Mouse (Mus musculus) liver, embryonic 14.5 days (tissue): ENCODE results near the gene Brd3. TPM values are rescaled to one million over a fixed set of nuclear protein-coding genes. Genes with fewer than 3 reads are reported as not detected.
A peak's percentile ranks its signal among the peaks of the same experiment; 100 is the strongest.

ENCODE experiments used
- ATAC-seq: fragments of 200-750 bp; cut with Nextera tagmentation; 2 replicates; pipeline ENCODE4 v1.8.0; 2017; ENCODE audit warnings: moderate number of reproducible peaks, mild to moderate bottlenecking, moderate library complexity; ENCODE audit not compliant: insufficient read depth
- DNase-seq, 3 experiments: peaks; one replicate each; pipeline ENCODE4 v3.0.0-alpha.2; 2012 to 2013; ENCODE audit warnings: low read depth in 3 of 3, low spot score in 3 of 3
- H3K27ac ChIP-seq: fragments of 300-500 bp; sonication (generic); 2 replicates; pipeline ENCODE4 v1.5.1; 2014; ENCODE audit warnings: moderate library complexity, mild to moderate bottlenecking, control low read depth, inconsistent platforms
- H3K27me3 ChIP-seq: fragments of 300-500 bp; sonication (generic); 2 replicates; pipeline ENCODE4 v1.6.1; 2014; ENCODE audit warnings: mild to moderate bottlenecking, low read length, moderate library complexity; ENCODE audit not compliant: control insufficient read depth, insufficient read depth
- H3K36me3 ChIP-seq: fragments of 300-500 bp; sonication (generic); replicated peaks from 2 replicates; pipeline ENCODE4 v1.6.1; 2014; ENCODE audit warnings: low read depth; ENCODE audit not compliant: control insufficient read depth, insufficient read depth
- H3K4me1 ChIP-seq, 2 experiments: fragments of 200-500 bp in 1 of 2; fragments of 300-500 bp in 1 of 2; sonication (generic) in 1 of 2; replicated peaks; 2 replicates each; pipeline ENCODE4 v1.6.1; 2012 to 2014; ENCODE audit warnings: antibody characterized with exemption in 1 of 2, inconsistent platforms in 1 of 2, low read length in 1 of 2; ENCODE audit not compliant: control insufficient read depth in 2 of 2, insufficient read depth in 2 of 2
- H3K4me2 ChIP-seq: fragments of 300-500 bp; sonication (generic); 2 replicates; pipeline ENCODE4 v1.6.1; 2014; ENCODE audit warnings: low read depth, mild to moderate bottlenecking, control low read depth, moderate library complexity
- H3K4me3 ChIP-seq, 2 experiments: fragments of 200-500 bp in 1 of 2; fragments of 300-500 bp in 1 of 2; sonication (generic) in 1 of 2; 2 replicates each; pipeline ENCODE4 v1.5.1; 2012 to 2014; ENCODE audit warnings: low read depth in 2 of 2, low read length in 2 of 2, mild to moderate bottlenecking in 2 of 2, control low read depth in 1 of 2, inconsistent platforms in 1 of 2, moderate library complexity in 1 of 2; ENCODE audit not compliant: insufficient read depth in 1 of 2
- H3K9ac ChIP-seq: fragments of 300-500 bp; sonication (generic); replicated peaks from 2 replicates; pipeline ENCODE4 v1.6.1; 2014; ENCODE audit warnings: mild to moderate bottlenecking, control low read depth, moderate library complexity
- H3K9me3 ChIP-seq: fragments of 300-500 bp; sonication (generic); 2 replicates; pipeline ENCODE4 v1.6.1; 2016; ENCODE audit warnings: low read length, mixed read lengths; ENCODE audit not compliant: control insufficient read depth
- CTCF ChIP-seq: IDR thresholded peaks from 2 replicates; pipeline ENCODE4 v1.5.1; 2016; ENCODE audit warnings: antibody characterized with exemption, low read depth, control low read depth
- EP300 ChIP-seq: IDR thresholded peaks from 2 replicates; pipeline ENCODE4 v1.6.1; 2016; ENCODE audit warnings: antibody characterized with exemption, low read depth
- WGBS: fragments of 180-500 bp; shearing (Covaris S2); extraction: QIAGEN DNeasy Blood & Tissue Kit; methylation state at CpG from one replicate; pipeline ENCODE4 v1.1.7; 2014; ENCODE audit not compliant: insufficient replicate concordance; 5-methylcytosine and 5-hydroxymethylcytosine counted together
- polyA plus RNA-seq, 2 experiments: library from polyadenylated mRNA; depleted of rRNA in 1 of 2; stranded (reverse) in 1 of 2; unstranded in 1 of 2; fragments of >200 nt; fragmentation: Nextera tagmentation in 1 of 2; extraction: Ambion mirVana in 1 of 2; gene quantifications; 2 replicates each; pipeline versions ENCODE4 v1.2.1 to v1.2.3; 2012 to 2014

The Brd3 gene
- polyA plus RNA-seq, 2 experiments: 9.5 to 24.4 TPM

- H3K27ac ChIP-seq: no peak overlapping the region
- H3K9ac ChIP-seq: no peak overlapping the region
- H3K4me1 ChIP-seq: peaks cover 0 to 11% of the 10 kb centered on the region in 2 experiments; a peak in 2 of 4 replicates
- H3K36me3 ChIP-seq: no peaks in the 10 kb centered on the region
- H3K4me2 ChIP-seq: no peak overlapping the region
- DNase-seq: no peak
- no peak for TF ChIP-seq CTCF
- TF ChIP-seq EP300: no peak
- H3K4me3 ChIP-seq: no peak overlapping the region
- H3K9me3 ChIP-seq: no peaks in the 10 kb centered on the region
- ATAC-seq: no peak
- H3K27me3 ChIP-seq: no peaks in the 10 kb centered on the region
- 42% methylated on average over 4 of the region's 4 CpGs for WGBS
Measured at GRCm38 (mm10) chr2:27486725-27487124, 20.7 kb downstream of the Brd3 start.

GRCm38 (mm10) chr2:27482265-27482861 is 25.1 kb downstream of the Brd3 start:
- no peaks in the 10 kb centered on the region for H3K27me3 ChIP-seq
- ATAC-seq (no peak), DNase-seq (no peak)
- H3K9me3 ChIP-seq: no peaks in the 10 kb centered on the region
- no peak overlapping the region for H3K27ac ChIP-seq
- no peak overlapping the region for H3K4me3 ChIP-seq
- H3K9ac ChIP-seq: no peak overlapping the region
- no peaks in the 10 kb centered on the region for H3K36me3 ChIP-seq
- WGBS: 36% methylated on average over 7 of the region's 7 CpGs
- TF ChIP-seq EP300: no peak
- no peak for TF ChIP-seq CTCF
- peaks cover 0 to 4% of the 10 kb centered on the region in 2 experiments; a peak in 1 of 4 replicates for H3K4me1 ChIP-seq
- H3K4me2 ChIP-seq: no peak overlapping the region

- ATAC-seq (no peak), DNase-seq (no peak)
- H3K27ac ChIP-seq: no peak overlapping the region
- no peak overlapping the region for H3K4me2 ChIP-seq
- no peak overlapping the region for H3K4me3 ChIP-seq
- TF ChIP-seq CTCF (peak; percentile 41), EP300 (no peak)
- no peak overlapping the region for H3K9ac ChIP-seq
- no peaks in the 10 kb centered on the region for H3K9me3 ChIP-seq
- no peaks in the 10 kb centered on the region for H3K27me3 ChIP-seq
- 58% methylated on average over 4 of the region's 4 CpGs for WGBS
- peaks cover 0 to 10% of the 10 kb centered on the region in 2 experiments; a peak in 3 of 4 replicates for H3K4me1 ChIP-seq
- H3K36me3 ChIP-seq: no peaks in the 10 kb centered on the region
Measured at GRCm38 (mm10) chr2:27480367-27480766, 27.1 kb downstream of the Brd3 start.

GRCm38 (mm10) chr2:27479821-27480220 is 27.6 kb downstream of the Brd3 start:
- TF ChIP-seq CTCF (no peak), EP300 (no peak)
- H3K4me3 ChIP-seq: no peak overlapping the region
- WGBS: 43% methylated on average over 4 of the region's 4 CpGs
- no peak overlapping the region for H3K4me2 ChIP-seq
- no peak overlapping the region for H3K27ac ChIP-seq
- no peaks in the 10 kb centered on the region for H3K27me3 ChIP-seq
- DNase-seq (no peak), ATAC-seq (no peak)
- H3K9ac ChIP-seq: no peak overlapping the region
- no peaks in the 10 kb centered on the region for H3K36me3 ChIP-seq
- H3K4me1 ChIP-seq: peaks cover 0 to 10% of the 10 kb centered on the region in 2 experiments; a peak in 3 of 4 replicates
- no peaks in the 10 kb centered on the region for H3K9me3 ChIP-seq

- DNase-seq (no peak), ATAC-seq (no peak)
- Histone ChIP-seq H3K4me1 (peaks cover 21 to 37% of the 10 kb centered on the region in 2 experiments), H3K4me3 (peak overlapping the region; percentile 78 to 84), H3K9ac (peak overlapping the region; percentile 76), H3K36me3 (no peaks in the 10 kb centered on the region), H3K27ac (peak overlapping the region; percentile 74), H3K27me3 (no peaks in the 10 kb centered on the region), H3K4me2 (peak overlapping the region; percentile 73), H3K9me3 (no peaks in the 10 kb centered on the region)
- TF ChIP-seq CTCF: no peak
- TF ChIP-seq EP300: no peak
- 39% methylated on average over 11 of the region's 11 CpGs for WGBS
Measured at GRCm38 (mm10) chr2:27476303-27477192, 30.9 kb downstream of the Brd3 start.
